Mouse (Mus musculus) neural tube, embryonic 12.5 days (tissue): Measurements from ENCODE around the gene Tnfsf13b. TPM values are rescaled to one million over a fixed set of nuclear protein-coding genes. Genes with fewer than 3 reads are reported as not detected.

Experiments used
- ATAC-seq: fragments of 200-750 bp; cut with Nextera tagmentation; 2 replicates; pipeline ENCODE4 v1.8.0; 2017; ENCODE audit warnings: low read depth, mild to moderate bottlenecking, moderate TSS enrichment, moderate library complexity; ENCODE audit not compliant: low FRiP score
- H3K27ac ChIP-seq: fragments of 300-500 bp; sonication (generic); 2 replicates; pipeline ENCODE4 v1.5.1; 2016
- H3K27me3 ChIP-seq: fragments of 300-500 bp; sonication (generic); replicated peaks from 2 replicates; pipeline ENCODE4 v1.6.1; 2016; ENCODE audit warnings: mild to moderate bottlenecking
- H3K36me3 ChIP-seq: fragments of 300-500 bp; sonication (generic); 2 replicates; pipeline ENCODE4 v1.6.1; 2016; ENCODE audit warnings: mild to moderate bottlenecking
- H3K4me1 ChIP-seq: fragments of 300-500 bp; sonication (generic); 2 replicates; pipeline ENCODE4 v1.6.1; 2016
- H3K4me2 ChIP-seq: fragments of 300-500 bp; sonication (generic); replicated peaks from 2 replicates; pipeline ENCODE4 v1.6.1; 2016; ENCODE audit warnings: mild to moderate bottlenecking
- H3K4me3 ChIP-seq: fragments of 300-500 bp; sonication (generic); 2 replicates; pipeline ENCODE4 v1.5.1; 2016
- H3K9ac ChIP-seq: fragments of 300-500 bp; sonication (generic); 2 replicates; pipeline ENCODE4 v1.6.1; 2016; ENCODE audit warnings: mild to moderate bottlenecking
- H3K9me3 ChIP-seq: fragments of 300-500 bp; sonication (generic); 2 replicates; pipeline ENCODE4 v1.6.1; 2016; ENCODE audit warnings: mild to moderate bottlenecking
- WGBS: fragments of 180-500 bp; shearing (Covaris S2); methylation state at CpG from one replicate; pipeline ENCODE4 v1.1.7; 2016; 5-methylcytosine and 5-hydroxymethylcytosine counted together
- polyA plus RNA-seq: library from polyadenylated mRNA; unstranded; fragments of >200 nt; fragmentation: Nextera tagmentation; extraction: Ambion mirVana; gene quantifications from 2 replicates; pipeline ENCODE4 v1.2.1, GENCODE M21; 2016

Tnfsf13b gene
- 1.4 and 1.8 TPM in 2 replicates for polyA plus RNA-seq

DNA sequence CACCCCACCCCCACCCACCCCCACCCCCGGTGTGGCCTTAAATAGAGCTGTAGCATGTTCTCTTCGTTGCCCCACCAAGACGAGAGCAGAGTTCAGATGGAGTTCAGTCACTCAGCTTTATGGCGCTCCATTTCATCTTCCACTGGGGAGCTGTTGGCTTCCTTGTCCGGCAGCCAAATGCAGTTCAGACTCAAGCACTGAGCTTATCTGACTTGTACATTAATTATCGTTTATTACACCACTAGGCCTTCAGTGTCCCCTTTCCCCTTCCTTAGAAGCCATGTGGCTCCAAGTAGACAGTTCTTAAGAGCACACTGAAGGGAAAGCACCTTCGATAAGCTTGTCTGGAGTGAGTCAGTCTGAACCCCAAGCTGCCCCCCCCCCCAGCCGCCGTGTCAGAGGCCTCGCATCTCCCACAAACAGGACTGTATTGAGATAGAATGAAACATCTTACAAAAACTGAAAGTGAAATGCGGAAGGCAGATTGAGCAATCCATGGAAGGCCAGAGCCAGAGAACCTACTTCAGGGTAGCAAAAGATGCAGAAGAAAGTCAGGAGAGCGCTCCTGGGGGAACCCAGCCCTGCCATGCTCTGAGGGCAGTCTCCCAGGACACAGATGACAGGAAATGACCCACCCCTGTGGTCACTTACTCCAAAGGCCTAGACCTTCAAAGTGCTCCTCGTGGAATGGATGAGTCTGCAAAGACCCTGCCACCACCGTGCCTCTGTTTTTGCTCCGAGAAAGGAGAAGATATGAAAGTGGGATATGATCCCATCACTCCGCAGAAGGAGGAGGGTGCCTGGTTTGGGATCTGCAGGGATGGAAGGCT is at the start of gene Tnfsf13b:
Tnfsf13b (plus strand) TSS at position 312 of the 830 bp plus-strand sequence.
- peaks cover 10% of the 10 kb centered on the region for H3K4me1 ChIP-seq
- WGBS = 69% methylated on average over 16 of the region's 16 CpGs
- no peak within 1 kb of the TSS for H3K27ac ChIP-seq
- no peaks in the 10 kb centered on the region for H3K9me3 ChIP-seq
- H3K36me3 ChIP-seq = no peaks in the 10 kb centered on the region
- H3K27me3 ChIP-seq = 0 out of 2 replicates have a peak, but pooled peaks cover 2% of the 10 kb centered on the region
- no peak for ATAC-seq
- H3K4me3 ChIP-seq = peak within 1 kb of the TSS; percentile 41
- peak within 1 kb of the TSS; percentile 80 for H3K4me2 ChIP-seq
- H3K9ac ChIP-seq = peak within 1 kb of the TSS; percentile 36

DNA sequence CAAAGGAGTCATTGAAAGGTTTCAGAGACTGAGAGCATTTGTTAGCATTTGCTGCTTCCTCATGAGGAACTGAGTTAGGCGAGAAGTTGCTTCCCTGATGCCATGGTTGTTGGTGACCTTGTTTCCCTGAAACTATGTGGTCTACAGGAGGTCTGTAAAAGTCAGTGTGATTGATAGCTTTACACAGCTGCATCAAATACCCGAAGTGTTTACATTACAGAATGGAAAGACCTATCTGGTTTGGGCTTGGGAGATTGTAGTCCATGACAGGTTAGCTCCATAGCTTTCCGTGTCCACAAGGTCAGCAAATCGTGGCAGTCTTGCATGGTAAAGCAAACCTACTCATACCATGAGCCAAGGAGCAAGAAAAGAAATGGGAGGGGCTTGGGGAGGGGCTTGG is 47.9 kb upstream of the Tnfsf13b start:
- no peak overlapping the region for H3K4me3 ChIP-seq
- ATAC-seq = no peak
- no peak overlapping the region for H3K4me2 ChIP-seq
- H3K27ac ChIP-seq = no peak overlapping the region
- no peaks in the 10 kb centered on the region for H3K9me3 ChIP-seq
- no peaks in the 10 kb centered on the region for H3K4me1 ChIP-seq
- H3K27me3 ChIP-seq = no peaks in the 10 kb centered on the region
- 69% methylated on average over 4 of the region's 4 CpGs for WGBS
- no peak overlapping the region for H3K9ac ChIP-seq
- H3K36me3 ChIP-seq = no peaks in the 10 kb centered on the region

- WGBS = 92% methylated on average over 2 of the region's 2 CpGs
- ATAC-seq = no peak
- no peak overlapping the region for H3K9ac ChIP-seq
- no peaks in the 10 kb centered on the region for H3K27me3 ChIP-seq
- no peak overlapping the region for H3K4me2 ChIP-seq
- no peaks in the 10 kb centered on the region for H3K9me3 ChIP-seq
- H3K36me3 ChIP-seq = no peaks in the 10 kb centered on the region
- no peaks in the 10 kb centered on the region for H3K4me1 ChIP-seq
- no peak overlapping the region for H3K4me3 ChIP-seq
- no peak overlapping the region for H3K27ac ChIP-seq
These were observed 46.3 kb upstream of the Tnfsf13b start for GRCm38 (mm10) chr8:9959919-9960318.

DNA sequence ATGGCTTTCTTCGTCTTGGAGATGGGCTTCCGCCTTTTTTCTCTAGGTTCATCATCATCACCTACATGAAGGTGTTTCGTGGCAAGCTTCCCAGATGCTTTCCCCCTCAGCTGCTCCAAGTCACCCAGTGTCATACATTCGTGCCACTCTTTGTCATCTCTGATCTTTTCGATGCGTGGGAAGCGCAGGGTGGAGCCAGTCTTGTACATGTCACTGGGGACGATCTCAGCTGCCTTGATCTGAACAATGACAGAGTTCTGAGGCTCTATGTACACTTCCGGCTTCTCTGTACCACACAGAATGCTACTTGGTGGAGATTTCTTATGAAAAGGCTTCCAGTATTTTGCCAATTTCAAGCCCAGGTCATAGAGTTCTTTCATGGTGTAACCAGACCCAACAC is 34.4 kb upstream of the Tnfsf13b start:
- Histone ChIP-seq H3K27ac (no peak overlapping the region), H3K36me3 (peaks cover 29% of the 10 kb centered on the region), H3K27me3 (no peaks in the 10 kb centered on the region), H3K4me3 (no peak overlapping the region), H3K4me1 (peaks cover 8% of the 10 kb centered on the region), H3K9ac (no peak overlapping the region), H3K4me2 (no peak overlapping the region), H3K9me3 (no peaks in the 10 kb centered on the region)
- ATAC-seq = no peak
- 97% methylated on average over 9 of the region's 9 CpGs for WGBS

DNA sequence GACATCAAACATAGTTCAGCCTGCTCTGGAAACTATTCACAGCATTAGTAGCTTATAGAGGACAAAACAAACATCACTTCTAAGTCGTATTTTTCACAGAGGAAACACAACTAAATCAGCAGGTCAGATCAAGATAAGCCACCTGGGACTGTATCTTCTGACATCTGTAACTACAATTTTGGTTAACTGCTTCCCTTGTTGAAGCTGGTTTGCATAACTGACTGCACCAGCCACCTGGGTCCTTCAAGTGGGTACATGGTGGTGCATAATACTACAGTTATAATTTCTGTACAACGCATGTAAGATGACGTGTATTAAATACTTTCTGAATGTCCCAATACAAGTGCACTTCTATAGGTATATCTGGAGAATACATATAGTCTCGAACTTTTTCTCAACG is 31.0 kb upstream of the Tnfsf13b start:
- H3K9me3 ChIP-seq = no peaks in the 10 kb centered on the region
- ATAC-seq = no peak
- H3K27ac ChIP-seq = no peak overlapping the region
- peak overlapping the region; percentile 62 for H3K4me3 ChIP-seq
- H3K9ac ChIP-seq = peak overlapping the region; percentile 22; the same call in 1 of the 2 replicates
- H3K27me3 ChIP-seq = no peaks in the 10 kb centered on the region
- 52% methylated on average over 5 of the region's 5 CpGs for WGBS
- H3K36me3 ChIP-seq = peaks cover 26% of the 10 kb centered on the region
- peaks cover 23% of the 10 kb centered on the region for H3K4me1 ChIP-seq
- peak overlapping the region; percentile 68 for H3K4me2 ChIP-seq

GRCm38 (mm10) chr8:9975898-9976611 is 30.2 kb upstream of the Tnfsf13b start:
- peak overlapping the region; percentile 50 for H3K9ac ChIP-seq
- WGBS = under 1% methylated on average over 47 of the region's 47 CpGs
- peaks cover 24% of the 10 kb centered on the region for H3K36me3 ChIP-seq
- H3K9me3 ChIP-seq = no peaks in the 10 kb centered on the region
- peaks cover 24% of the 10 kb centered on the region for H3K4me1 ChIP-seq
- H3K27me3 ChIP-seq = no peaks in the 10 kb centered on the region
- peak overlapping the region; percentile 62 for H3K4me3 ChIP-seq
- peak overlapping the region; percentile 68 for H3K4me2 ChIP-seq
- peak; percentile 95 for ATAC-seq
- H3K27ac ChIP-seq = no peak overlapping the region

DNA sequence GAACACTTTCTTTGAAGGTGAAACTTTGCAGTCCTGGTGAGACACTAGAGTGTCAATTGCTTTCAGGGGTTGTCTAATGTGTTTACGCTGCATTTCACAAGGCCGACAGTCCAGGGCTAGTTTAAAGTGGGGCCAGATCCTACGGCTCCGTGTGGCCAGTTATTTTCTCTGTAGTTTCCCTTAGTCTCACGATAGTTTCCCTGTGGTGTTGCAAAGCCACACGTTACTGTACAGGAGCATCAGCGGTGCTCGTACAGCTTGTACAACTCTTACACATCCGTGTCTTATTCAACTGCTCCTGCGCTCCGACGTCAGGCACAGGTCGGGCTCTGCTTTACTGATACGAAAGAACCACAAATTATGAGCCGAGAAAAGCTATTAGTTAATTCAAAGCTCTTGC is 29.3 kb upstream of the Tnfsf13b start:
- Histone ChIP-seq H3K9me3 (no peaks in the 10 kb centered on the region), H3K4me2 (peak overlapping the region; percentile 83), H3K27me3 (no peaks in the 10 kb centered on the region), H3K4me1 (peaks cover 26% of the 10 kb centered on the region), H3K9ac (no peak overlapping the region), H3K4me3 (peak overlapping the region; percentile 90), H3K36me3 (peaks cover 14% of the 10 kb centered on the region), H3K27ac (no peak overlapping the region)
- peak; percentile 26; the same call in 1 of the 2 replicates for ATAC-seq
- 44% methylated on average over 15 of the region's 15 CpGs for WGBS

DNA sequence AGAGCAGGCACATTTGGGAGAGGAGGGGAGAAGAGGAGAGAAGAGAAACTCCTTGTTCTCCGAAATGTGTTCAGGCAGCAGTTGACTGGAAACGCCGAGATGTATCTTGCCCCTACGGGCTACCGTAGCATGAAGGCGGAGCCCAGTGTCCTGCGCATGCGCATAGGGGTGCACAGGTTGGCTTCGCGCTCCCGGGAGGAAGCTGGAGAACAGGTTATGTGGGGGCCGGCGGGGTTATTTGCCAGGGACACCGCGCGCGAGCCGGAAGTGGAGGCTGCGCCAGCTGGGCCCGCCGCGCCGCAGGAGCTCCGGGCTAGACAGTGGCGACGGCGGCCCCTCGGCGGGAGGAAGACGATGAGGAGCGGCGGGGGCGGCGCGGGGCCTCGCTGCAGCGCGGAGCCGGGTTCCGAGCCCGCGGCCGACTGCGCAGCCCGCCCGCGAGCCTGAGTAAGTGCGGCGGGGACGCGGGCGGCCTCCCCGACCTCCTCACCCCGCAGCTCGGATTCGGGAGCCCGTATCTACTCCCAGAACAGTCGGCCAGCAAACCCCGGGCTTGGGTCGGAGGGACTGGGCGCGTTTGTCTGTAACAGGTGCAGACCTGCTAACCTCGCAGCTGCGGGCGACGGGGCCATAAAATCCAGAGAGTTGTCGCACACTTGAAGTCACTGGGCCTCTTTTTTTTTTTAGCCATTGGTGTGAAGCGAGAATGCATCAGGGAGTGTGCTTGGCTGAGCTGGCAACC is 28.5 kb upstream of the Tnfsf13b start, which contains the start of the genes Lig4 and Abhd13:
Lig4 (minus strand) TSS at position 114 of the 742 bp plus-strand sequence.
Abhd13 (plus strand) TSS at position 135 of the 742 bp plus-strand sequence.
- H3K4me3 ChIP-seq = peak within 1 kb of the TSS; percentile 90
- H3K9me3 ChIP-seq = no peaks in the 10 kb centered on the region
- H3K4me1 ChIP-seq = peaks cover 26% of the 10 kb centered on the region
- peak within 1 kb of the TSS; percentile 83 for H3K4me2 ChIP-seq
- no peaks in the 10 kb centered on the region for H3K27me3 ChIP-seq
- peaks cover 7% of the 10 kb centered on the region for H3K36me3 ChIP-seq
- peak; percentile 52 for ATAC-seq
- WGBS = under 1% methylated on average over 62 of the region's 68 CpGs
- peak within 1 kb of the TSS; percentile 92 for H3K9ac ChIP-seq
- peak within 1 kb of the TSS; percentile 75 for H3K27ac ChIP-seq

DNA sequence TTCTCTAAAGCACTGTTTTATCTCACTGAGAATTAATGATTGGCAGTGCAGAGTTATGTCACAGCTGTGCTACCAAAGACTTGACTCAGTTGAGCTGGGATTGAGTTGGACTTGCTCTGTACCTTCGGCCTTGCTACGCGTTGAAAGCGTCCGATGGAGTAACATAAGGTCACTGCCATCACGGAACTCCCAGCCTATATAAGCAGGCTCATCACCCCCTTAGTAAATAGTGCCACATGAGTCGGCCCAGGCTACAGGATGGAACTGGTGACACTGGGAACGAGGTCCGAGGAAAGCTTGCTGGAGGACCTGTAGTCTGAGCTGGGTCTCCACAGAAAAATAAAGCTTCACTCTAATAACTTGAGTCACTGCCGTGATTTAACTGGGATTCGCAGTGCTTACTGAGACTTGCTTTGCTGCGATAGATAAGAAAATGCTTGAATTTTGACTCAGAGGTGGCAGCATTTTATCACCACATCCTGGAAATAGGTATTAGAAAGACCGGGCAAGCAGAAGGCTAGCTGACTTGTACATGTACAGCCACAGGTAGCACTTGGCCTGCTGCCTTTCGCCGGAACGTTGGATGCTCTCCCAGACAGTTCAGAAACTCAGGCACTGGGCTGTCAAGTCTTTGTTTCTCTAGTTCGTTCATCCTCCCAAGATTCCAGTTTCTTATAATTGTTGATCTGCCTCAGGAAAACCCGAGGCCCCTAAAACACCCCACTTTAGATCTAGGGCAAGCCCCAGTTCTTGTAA is 27.6 kb upstream of the Tnfsf13b start:
- Histone ChIP-seq H3K36me3 (no peaks in the 10 kb centered on the region), H3K4me1 (peaks cover 26% of the 10 kb centered on the region), H3K4me2 (peak overlapping the region; percentile 83), H3K27ac (no peak overlapping the region), H3K9me3 (no peaks in the 10 kb centered on the region), H3K4me3 (peak overlapping the region; percentile 90), H3K27me3 (no peaks in the 10 kb centered on the region), H3K9ac (peak overlapping the region; percentile 92)
- WGBS = 65% methylated on average over 18 of the region's 18 CpGs
- ATAC-seq = no peak

- peaks cover 26% of the 10 kb centered on the region for H3K4me1 ChIP-seq
- no peak overlapping the region for H3K4me3 ChIP-seq
- no peaks in the 10 kb centered on the region for H3K27me3 ChIP-seq
- no peaks in the 10 kb centered on the region for H3K9me3 ChIP-seq
- H3K36me3 ChIP-seq = no peaks in the 10 kb centered on the region
- no peak overlapping the region for H3K9ac ChIP-seq
- H3K27ac ChIP-seq = no peak overlapping the region
- no peak overlapping the region for H3K4me2 ChIP-seq
- 80% methylated on average over 1 of the region's 1 CpGs for WGBS
- no peak for ATAC-seq
These were observed 26.5 kb upstream of the Tnfsf13b start for GRCm38 (mm10) chr8:9979746-9980145.

- no peaks in the 10 kb centered on the region for H3K9me3 ChIP-seq
- no peak for ATAC-seq
- no peak overlapping the region for H3K4me2 ChIP-seq
- H3K27me3 ChIP-seq = no peaks in the 10 kb centered on the region
- H3K4me3 ChIP-seq = no peak overlapping the region
- H3K36me3 ChIP-seq = no peaks in the 10 kb centered on the region
- H3K4me1 ChIP-seq = peaks cover 23% of the 10 kb centered on the region
- no peak overlapping the region for H3K9ac ChIP-seq
- H3K27ac ChIP-seq = no peak overlapping the region
These were observed 26.1 kb upstream of the Tnfsf13b start for GRCm38 (mm10) chr8:9980188-9980587.
